Mouse (Mus musculus): ENCODE measurements around the gene Olfr711.
"Not testable (repeated sequence)": the region's sequence is repeated elsewhere in the genome, so short reads cannot be mapped to it uniquely, and the experiment has no call there.

Olfr711 gene

DNA sequence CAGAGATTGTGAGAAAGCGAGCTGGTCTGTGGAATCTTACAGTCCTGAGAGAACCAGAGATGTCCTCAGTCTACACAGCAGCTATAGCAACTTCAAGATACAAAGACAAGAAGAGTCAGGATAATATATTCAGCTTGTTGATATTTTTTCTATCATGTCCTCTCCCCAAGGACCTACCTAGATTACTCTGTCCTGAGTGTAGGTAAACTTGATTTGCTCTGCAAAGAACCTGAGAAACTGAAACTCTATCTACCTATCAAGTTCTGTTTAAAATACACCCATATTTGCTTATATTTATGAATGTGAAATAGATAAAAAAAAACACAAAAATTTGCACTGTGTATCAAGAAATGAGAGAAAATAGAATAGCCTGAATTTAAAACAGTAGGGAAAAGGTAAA, at the start of gene Olfr711:
TSS of gene Olfr711 (minus strand) at position 101 of the 400 bp plus-strand sequence.
- DNase-seq, result no peak

DNA sequence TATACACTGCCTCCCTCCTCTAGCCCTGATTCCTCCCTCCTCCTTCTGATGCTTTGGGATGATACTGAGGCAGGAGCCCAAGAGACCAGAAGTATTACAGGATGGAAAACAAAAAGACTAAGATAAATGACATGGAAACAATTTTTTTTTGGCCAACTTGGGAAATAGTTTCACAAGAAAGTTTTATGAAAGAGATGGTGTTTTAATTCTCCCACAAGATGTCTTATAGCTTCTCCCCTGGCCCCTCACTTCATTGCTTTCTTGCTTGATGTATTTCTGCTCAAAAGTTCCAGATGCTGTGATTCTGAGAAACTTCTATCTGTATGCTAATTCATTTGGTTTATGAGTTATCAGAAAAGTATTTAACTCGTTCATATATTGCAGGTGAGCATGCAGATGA, 30.7 kb upstream of the Olfr711 start, which contains the start of gene Olfr2:
TSS of gene Olfr2 (minus strand) at position 101 of the 400 bp plus-strand sequence.
- no peak for DNase-seq

DNA sequence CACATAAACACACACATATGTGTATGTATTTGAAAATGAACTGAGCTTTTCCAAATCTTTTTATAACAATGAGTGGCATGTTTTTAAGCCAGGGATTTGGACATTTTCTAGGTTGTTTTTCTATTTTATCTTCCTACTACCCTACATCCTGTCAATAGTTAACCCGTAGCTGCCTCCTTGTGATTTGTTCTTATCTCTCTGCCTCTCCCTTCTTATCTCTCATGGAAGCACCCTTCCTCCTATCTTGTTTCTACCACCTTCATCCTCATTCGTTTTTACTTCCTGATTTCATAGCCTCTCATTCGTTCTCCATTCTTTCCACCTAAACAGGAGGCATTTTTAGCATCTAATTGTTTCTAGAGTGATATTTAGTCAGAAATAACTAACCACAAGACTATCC, 28.9 kb upstream of the Olfr711 start:
- no peak for DNase-seq

DNA sequence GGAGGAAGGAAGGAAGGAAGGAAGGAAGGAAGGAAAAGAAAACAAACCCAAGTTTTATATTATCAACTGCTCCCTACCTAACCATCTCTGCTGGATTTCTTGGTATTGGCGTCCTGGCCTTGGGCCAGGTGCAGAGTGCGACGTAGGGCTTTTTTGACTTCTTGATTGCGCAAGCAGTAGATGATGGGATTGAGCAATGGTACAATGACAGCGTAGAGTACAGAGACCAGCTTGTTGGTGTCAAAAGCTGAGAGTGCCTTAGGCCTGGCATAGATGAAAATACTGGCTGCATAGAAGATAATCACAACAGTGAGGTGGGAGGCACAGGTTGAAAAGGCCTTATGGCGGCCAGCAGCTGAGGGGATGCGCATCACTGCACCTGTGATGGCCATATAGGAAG, 25.5 kb upstream of the Olfr711 start:
- DNase-seq, result no peak

DNA sequence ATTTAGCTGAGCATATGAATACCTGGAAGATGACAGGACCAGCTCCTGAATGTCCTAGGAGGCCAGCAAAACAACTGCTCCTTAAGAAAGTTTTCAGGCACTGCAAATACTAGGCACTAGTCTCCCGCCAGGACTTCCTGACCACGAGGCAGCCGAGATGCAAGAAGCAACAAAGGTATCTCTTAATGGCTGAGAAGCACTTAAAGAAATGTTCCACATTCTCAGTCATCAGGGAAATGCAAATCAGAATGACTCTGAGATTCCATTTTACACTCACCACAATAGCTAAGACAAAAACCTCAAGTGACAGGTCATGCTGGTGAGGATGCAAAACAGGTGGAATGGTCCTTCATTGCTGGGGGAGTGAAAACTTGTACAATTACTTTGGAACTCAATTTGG, 10.0 kb upstream of the Olfr711 start:
- no peak for DNase-seq

DNA sequence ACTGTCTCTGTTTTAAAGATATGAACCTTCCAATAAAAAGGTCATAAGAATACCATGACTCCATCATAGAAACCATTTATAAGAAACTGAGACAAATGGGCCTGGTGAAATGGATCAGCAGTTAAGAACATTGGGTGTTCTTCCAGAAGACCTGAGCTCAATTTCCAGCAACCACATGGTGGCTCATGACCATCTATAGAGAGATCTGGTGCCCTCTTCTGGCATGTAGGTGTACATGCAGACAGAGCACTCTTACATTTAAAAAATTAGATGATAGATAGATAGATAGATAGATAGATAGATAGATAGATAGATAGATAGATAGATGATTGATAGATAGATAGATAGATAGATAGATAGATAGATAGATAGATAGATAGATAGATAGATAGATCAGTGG, 7.8 kb downstream of the Olfr711 start:
- not testable (repeated sequence) for DNase-seq

DNA sequence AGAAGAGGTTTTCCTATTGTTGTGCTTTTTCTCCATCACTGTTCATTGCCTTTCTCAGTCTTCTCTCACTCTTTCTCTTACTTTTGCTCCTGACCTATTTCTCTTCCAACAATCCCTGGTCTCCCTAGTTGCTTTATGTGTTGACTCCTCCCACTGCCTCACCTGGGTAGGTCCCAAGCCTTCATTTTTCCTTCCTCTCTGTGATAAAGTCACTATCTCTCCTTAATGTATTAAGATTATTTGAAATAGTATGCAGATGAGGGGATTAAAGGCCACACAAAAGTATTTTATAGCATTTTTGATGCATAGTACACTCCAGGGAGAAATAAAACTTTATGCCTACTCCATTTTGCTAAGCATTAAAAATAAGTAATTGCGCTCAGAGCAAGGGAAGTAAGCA, 11.4 kb downstream of the Olfr711 start, which contains the start of gene Olfr6:
TSS of gene Olfr6 (minus strand) at position 101 of the 400 bp plus-strand sequence.
- no peak for DNase-seq

DNA sequence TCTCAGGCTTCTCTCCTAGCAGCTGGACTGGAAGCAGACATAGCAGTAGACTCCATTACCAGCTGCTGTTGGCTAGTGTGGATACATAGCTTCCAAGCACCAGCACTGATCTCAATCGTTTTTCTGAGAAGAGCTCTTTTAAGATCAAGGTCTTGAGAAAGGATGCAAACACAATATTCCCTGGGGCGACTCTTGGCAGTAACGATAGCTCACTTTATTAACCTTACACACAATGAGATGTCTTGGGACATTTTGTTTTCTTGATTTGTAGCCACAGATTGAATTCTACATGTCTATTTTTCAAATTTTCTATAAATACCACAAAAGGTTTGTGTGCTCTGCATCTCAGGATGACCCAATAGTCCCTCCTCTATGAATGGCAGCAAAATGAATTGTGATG, 27.0 kb downstream of the Olfr711 start, which contains the start of gene Olfr710:
TSS of gene Olfr710 (minus strand) at position 101 of the 400 bp plus-strand sequence.
- DNase-seq, result no peak

DNA sequence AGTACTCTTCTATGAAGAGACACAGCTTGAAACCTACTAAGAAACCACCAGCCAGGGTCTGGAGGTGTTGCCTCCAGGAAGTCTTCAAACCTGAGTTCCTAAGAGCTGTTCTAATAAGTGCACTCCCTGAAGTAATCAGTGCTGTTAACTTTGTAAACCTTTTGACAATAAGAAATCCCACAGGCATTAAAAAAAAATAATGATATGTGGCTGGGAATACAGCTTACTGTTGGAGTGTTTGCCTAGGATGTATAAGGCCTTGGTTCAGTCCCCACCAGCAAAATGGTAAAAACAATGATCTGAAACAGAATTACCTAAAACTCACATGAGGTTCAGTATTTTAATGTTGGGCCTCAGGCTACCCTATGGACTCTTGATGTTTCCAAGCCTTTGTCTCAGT, 43.1 kb downstream of the Olfr711 start, which contains the start of gene Olfr709-ps1:
TSS of gene Olfr709-ps1 (minus strand) at position 101 of the 400 bp plus-strand sequence.
- DNase-seq, result no peak

DNA sequence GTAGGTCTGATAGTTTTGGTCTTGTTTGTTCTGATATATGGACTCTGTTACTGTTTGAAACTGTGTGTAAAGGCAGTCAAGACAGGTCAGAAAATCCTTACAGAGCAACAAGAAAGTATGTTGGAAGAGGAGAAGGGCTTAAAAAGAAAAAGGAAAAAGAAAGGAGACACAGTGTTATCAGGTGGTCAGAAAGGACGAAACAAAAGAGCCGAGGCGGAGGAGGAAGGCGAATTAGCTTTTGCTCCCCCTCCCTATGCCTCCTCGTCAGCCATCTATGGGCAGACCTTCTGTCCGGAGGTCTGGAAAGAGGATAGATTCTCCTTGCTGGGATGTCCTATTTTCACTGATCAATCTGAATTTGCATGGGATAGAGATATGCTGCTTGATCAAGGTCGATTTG, 54.3 kb downstream of the Olfr711 start:
- DNase-seq, result peak; percentile 0 to 2

Measured in cerebellum, postnatal 10 days (tissue).